Mouse (Mus musculus): ENCODE measurements around the gene Grb2. TPM values are rescaled to one million over a fixed set of nuclear protein-coding genes. Genes with fewer than 3 reads are reported as not detected.

Gene Grb2
- polyA plus RNA-seq, 1 experiment from 2014 or later: 52.5 TPM

DNA sequence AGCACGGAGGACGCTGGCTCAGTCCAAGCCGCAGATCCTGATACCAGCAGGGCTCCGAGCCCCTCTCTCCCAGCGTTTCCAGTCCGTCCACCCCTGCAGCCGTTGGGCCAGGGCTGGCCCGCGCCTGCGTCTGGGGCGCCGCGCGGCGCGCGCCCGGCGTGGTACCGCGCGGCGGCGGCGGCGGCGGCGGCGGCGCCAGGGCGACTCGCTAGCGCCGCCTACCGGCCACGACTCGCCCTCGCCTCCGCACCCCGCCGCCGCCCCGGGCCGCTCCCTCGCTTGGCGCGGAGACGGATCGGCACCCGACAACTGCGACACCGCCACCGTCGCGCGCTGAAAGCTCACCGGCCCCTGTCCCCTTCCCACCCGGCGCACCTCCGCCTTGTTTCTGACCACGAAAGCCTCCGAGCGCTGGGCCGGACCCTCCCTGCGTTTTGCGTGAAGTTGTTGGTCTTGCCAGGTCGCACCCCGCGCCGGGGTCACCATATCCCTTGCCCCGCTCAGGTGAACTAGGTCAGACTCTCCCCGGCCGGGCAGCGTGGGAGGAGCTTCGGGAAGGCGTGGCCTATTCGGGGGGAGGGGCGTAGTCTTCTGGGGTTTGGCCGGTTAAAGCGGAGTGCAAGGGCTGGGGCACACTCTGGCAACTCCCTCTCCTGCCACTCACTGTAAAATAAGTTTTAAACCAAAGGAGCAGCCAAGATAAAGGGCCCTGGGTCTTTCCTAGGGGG, 95.8 kb downstream of the Grb2 start, which contains the start of gene Mif4gd:
Gene Mif4gd, minus strand, starts transcription at position 560 of the 728 bp plus-strand sequence.
- H3K27me3 ChIP-seq (ENCODE audit: control insufficient read depth, insufficient read depth, low read length): no peaks in the 10 kb centered on the region
- ATAC-seq (ENCODE audit: insufficient number of reproducible peaks, low FRiP score, low TSS enrichment, low read depth): peak; percentile 77
- DNase-seq (ENCODE audit: low spot score): peak; percentile 92
- H3K9ac ChIP-seq (ENCODE audit: low read length): peak within 1 kb of the TSS; percentile 64
- peaks cover 19% of the 10 kb centered on the region for H3K36me3 ChIP-seq (ENCODE audit: control insufficient read depth, insufficient read depth, low read length)
- peaks cover 7% of the 10 kb centered on the region; the same call in 1 of the 2 replicates for H3K4me1 ChIP-seq (ENCODE audit: control insufficient read depth, insufficient read depth, low read length)
- WGBS: under 1% methylated on average over 67 of the region's 80 CpGs
- no peaks in the 10 kb centered on the region for H3K9me3 ChIP-seq (ENCODE audit: control insufficient read depth, low read length)
- H3K4me3 ChIP-seq (ENCODE audit: low read depth, low read length): peak within 1 kb of the TSS; percentile 58
- peak within 1 kb of the TSS; percentile 68 for H3K27ac ChIP-seq (replicated peaks; ENCODE audit: low read depth, low read length)
- H3K4me2 ChIP-seq (ENCODE audit: low read depth, severe bottlenecking): peak within 1 kb of the TSS; percentile 83

DNA sequence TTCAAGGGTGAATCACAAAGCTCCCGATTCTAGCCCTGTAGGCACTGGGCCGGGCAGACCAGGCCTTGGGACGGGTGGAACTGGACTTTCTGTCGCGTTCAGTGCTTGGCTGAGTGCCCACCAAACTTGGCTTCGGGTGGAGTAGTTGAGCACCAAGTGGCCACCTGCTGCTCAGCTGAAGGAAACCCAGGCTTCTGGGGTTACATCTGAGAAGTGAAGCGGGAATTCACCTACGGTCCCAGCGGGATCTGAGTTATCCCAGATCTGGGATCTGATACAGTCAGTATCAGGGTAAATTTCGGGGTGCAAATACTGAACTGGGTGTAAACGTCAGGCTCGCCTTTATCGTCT, 96.4 kb downstream of the Grb2 start:
- H3K9me3 ChIP-seq (ENCODE audit: control insufficient read depth, low read length): no peaks in the 10 kb centered on the region
- H3K4me2 ChIP-seq (ENCODE audit: low read depth, severe bottlenecking): peak overlapping the region; percentile 83
- peak overlapping the region; percentile 58 for H3K4me3 ChIP-seq (ENCODE audit: low read depth, low read length)
- H3K4me1 ChIP-seq (ENCODE audit: control insufficient read depth, insufficient read depth, low read length): peaks cover 7% of the 10 kb centered on the region; the same call in 1 of the 2 replicates
- peak overlapping the region; percentile 64 for H3K9ac ChIP-seq (ENCODE audit: low read length)
- ATAC-seq (ENCODE audit: insufficient number of reproducible peaks, low FRiP score, low TSS enrichment, low read depth) (0 out of 2 replicates have a peak, but pooled peaks have one; percentile 19), DNase-seq (ENCODE audit: low spot score) (no peak)
- H3K27me3 ChIP-seq (ENCODE audit: control insufficient read depth, insufficient read depth, low read length): no peaks in the 10 kb centered on the region
- WGBS: 2% methylated on average over 13 of the region's 13 CpGs
- H3K27ac ChIP-seq (replicated peaks; ENCODE audit: low read depth, low read length): peak overlapping the region; percentile 68; the same call in 1 of the 2 replicates
- H3K36me3 ChIP-seq (ENCODE audit: control insufficient read depth, insufficient read depth, low read length): peaks cover 23% of the 10 kb centered on the region

DNA sequence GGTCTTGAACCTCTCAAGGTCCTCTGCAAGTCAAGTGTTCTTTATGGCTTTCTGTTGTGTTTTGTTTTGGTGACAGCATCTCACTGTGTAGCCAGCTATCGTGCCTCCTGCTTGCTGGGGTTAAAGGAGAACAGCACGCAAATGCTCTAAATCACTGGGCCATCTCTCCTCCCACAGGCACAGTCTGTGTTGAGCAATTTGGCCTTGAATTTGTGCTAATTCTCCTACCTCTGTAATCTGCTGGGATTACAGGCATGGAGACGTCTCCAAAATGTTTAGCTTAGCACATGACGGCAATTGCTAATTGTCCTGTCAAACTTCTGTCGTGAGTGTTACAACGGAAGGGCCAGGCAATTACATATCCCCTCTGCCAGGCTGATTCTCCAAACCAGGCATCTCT, 97.2 kb downstream of the Grb2 start:
- no peaks in the 10 kb centered on the region for H3K9me3 ChIP-seq (ENCODE audit: control insufficient read depth, low read length)
- peaks cover 7% of the 10 kb centered on the region; the same call in 1 of the 2 replicates for H3K4me1 ChIP-seq (ENCODE audit: control insufficient read depth, insufficient read depth, low read length)
- H3K27ac ChIP-seq (replicated peaks; ENCODE audit: low read depth, low read length): no peak overlapping the region
- no peak for DNase-seq (ENCODE audit: low spot score)
- WGBS: 61% methylated on average over 6 of the region's 6 CpGs
- no peak for ATAC-seq (ENCODE audit: insufficient number of reproducible peaks, low FRiP score, low TSS enrichment, low read depth)
- no peak overlapping the region; the same call in 1 of the 2 replicates for H3K4me3 ChIP-seq (ENCODE audit: low read depth, low read length)
- no peak overlapping the region for H3K4me2 ChIP-seq (ENCODE audit: low read depth, severe bottlenecking)
- H3K9ac ChIP-seq (ENCODE audit: low read length): no peak overlapping the region
- peaks cover 29% of the 10 kb centered on the region for H3K36me3 ChIP-seq (ENCODE audit: control insufficient read depth, insufficient read depth, low read length)
- no peaks in the 10 kb centered on the region for H3K27me3 ChIP-seq (ENCODE audit: control insufficient read depth, insufficient read depth, low read length)

DNA sequence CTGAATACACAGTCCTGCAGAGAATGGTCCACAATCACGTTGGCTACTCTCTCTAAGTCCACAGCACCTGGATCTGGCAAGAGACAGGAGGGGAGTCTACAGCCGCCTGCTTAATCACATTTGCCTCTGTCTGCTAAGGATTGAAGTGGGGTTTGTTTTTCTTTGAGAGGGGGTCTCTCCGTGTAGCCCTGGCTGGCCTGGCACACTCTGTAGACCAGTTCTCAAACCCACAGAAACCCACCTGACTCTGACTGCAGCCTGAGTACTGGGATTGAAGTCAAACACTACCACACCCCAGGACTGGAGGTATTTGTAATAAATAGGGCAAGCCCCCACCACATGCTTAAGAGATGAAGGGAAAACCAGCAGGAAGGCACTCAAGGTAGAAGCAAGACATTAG, 98.8 kb downstream of the Grb2 start:
- no peaks in the 10 kb centered on the region for H3K27me3 ChIP-seq (ENCODE audit: control insufficient read depth, insufficient read depth, low read length)
- H3K4me3 ChIP-seq (ENCODE audit: low read depth, low read length): no peak overlapping the region
- ATAC-seq (ENCODE audit: insufficient number of reproducible peaks, low FRiP score, low TSS enrichment, low read depth) (no peak), DNase-seq (ENCODE audit: low spot score) (no peak)
- no peak overlapping the region for H3K27ac ChIP-seq (replicated peaks; ENCODE audit: low read depth, low read length)
- H3K9ac ChIP-seq (ENCODE audit: low read length): no peak overlapping the region
- H3K4me2 ChIP-seq (ENCODE audit: low read depth, severe bottlenecking): no peak overlapping the region
- 76% methylated on average over 3 of the region's 3 CpGs for WGBS
- peaks cover 13% of the 10 kb centered on the region for H3K4me1 ChIP-seq (ENCODE audit: control insufficient read depth, insufficient read depth, low read length)
- H3K9me3 ChIP-seq (ENCODE audit: control insufficient read depth, low read length): no peaks in the 10 kb centered on the region
- peaks cover 29% of the 10 kb centered on the region for H3K36me3 ChIP-seq (ENCODE audit: control insufficient read depth, insufficient read depth, low read length)

GRCm38 (mm10) chr11:115608421-115609399, 99.7 kb downstream of the Grb2 start:
- DNase-seq (ENCODE audit: low spot score): no peak
- H3K4me3 ChIP-seq (ENCODE audit: low read depth, low read length): no peak overlapping the region
- 89% methylated on average over 23 of the region's 23 CpGs for WGBS
- H3K9ac ChIP-seq (ENCODE audit: low read length): no peak overlapping the region
- no peaks in the 10 kb centered on the region for H3K9me3 ChIP-seq (ENCODE audit: control insufficient read depth, low read length)
- H3K27me3 ChIP-seq (ENCODE audit: control insufficient read depth, insufficient read depth, low read length): no peaks in the 10 kb centered on the region
- H3K4me1 ChIP-seq (ENCODE audit: control insufficient read depth, insufficient read depth, low read length): peaks cover 14% of the 10 kb centered on the region
- no peak for ATAC-seq (ENCODE audit: insufficient number of reproducible peaks, low FRiP score, low TSS enrichment, low read depth)
- H3K36me3 ChIP-seq (ENCODE audit: control insufficient read depth, insufficient read depth, low read length): peaks cover 29% of the 10 kb centered on the region
- no peak overlapping the region for H3K27ac ChIP-seq (replicated peaks; ENCODE audit: low read depth, low read length)
- no peak overlapping the region for H3K4me2 ChIP-seq (ENCODE audit: low read depth, severe bottlenecking)

DNA sequence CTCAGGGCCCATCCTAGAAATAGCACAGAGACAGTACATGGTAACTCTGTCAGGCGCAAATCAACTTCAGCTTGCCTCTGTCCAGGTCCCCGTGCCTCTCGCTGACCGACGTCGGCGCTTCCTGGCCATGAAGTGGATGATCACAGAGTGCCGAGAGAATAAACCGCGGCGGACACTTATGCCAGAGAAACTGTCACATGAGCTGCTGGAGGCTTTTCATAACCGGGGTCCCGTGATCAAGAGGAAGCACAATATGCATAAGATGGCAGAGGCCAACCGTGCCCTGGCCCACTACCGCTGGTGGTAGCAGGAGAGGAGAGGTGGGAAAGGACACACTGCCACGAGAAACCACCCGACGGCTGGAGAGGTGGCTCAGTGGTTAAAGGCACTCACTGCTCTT, 101.7 kb downstream of the Grb2 start:
- Histone ChIP-seq H3K4me3 (ENCODE audit: low read depth, low read length) (no peak overlapping the region), H3K4me1 (ENCODE audit: control insufficient read depth, insufficient read depth, low read length) (peaks cover 18% of the 10 kb centered on the region; the same call in 1 of the 2 replicates), H3K9me3 (ENCODE audit: control insufficient read depth, low read length) (no peaks in the 10 kb centered on the region), H3K27me3 (ENCODE audit: control insufficient read depth, insufficient read depth, low read length) (no peaks in the 10 kb centered on the region), H3K4me2 (ENCODE audit: low read depth, severe bottlenecking) (no peak overlapping the region), H3K36me3 (ENCODE audit: control insufficient read depth, insufficient read depth, low read length) (peaks cover 29% of the 10 kb centered on the region), H3K9ac (ENCODE audit: low read length) (no peak overlapping the region), H3K27ac (replicated peaks; ENCODE audit: low read depth, low read length) (no peak overlapping the region)
- WGBS: 96% methylated on average over 18 of the region's 18 CpGs
- ATAC-seq (ENCODE audit: insufficient number of reproducible peaks, low FRiP score, low TSS enrichment, low read depth): no peak
- DNase-seq (ENCODE audit: low spot score): no peak

- H3K4me2 ChIP-seq (ENCODE audit: low read depth, severe bottlenecking): peak overlapping the region; percentile 92
- under 1% methylated on average over 26 of the region's 26 CpGs for WGBS
- H3K9ac ChIP-seq (ENCODE audit: low read length): peak overlapping the region; percentile 96
- no peaks in the 10 kb centered on the region for H3K27me3 ChIP-seq (ENCODE audit: control insufficient read depth, insufficient read depth, low read length)
- H3K36me3 ChIP-seq (ENCODE audit: control insufficient read depth, insufficient read depth, low read length): peaks cover 25% of the 10 kb centered on the region
- no peak for DNase-seq (ENCODE audit: low spot score)
- H3K27ac ChIP-seq (replicated peaks; ENCODE audit: low read depth, low read length): peak overlapping the region; percentile 63; the same call in 1 of the 2 replicates
- peak overlapping the region; percentile 100 for H3K4me3 ChIP-seq (ENCODE audit: low read depth, low read length)
- no peaks in the 10 kb centered on the region for H3K9me3 ChIP-seq (ENCODE audit: control insufficient read depth, low read length)
- ATAC-seq (ENCODE audit: insufficient number of reproducible peaks, low FRiP score, low TSS enrichment, low read depth): peak; percentile 10; the same call in 1 of the 2 replicates
- peaks cover 15% of the 10 kb centered on the region; the same call in 1 of the 2 replicates for H3K4me1 ChIP-seq (ENCODE audit: control insufficient read depth, insufficient read depth, low read length)
Measured at GRCm38 (mm10) chr11:115604304-115604696, 104.1 kb downstream of the Grb2 start.

All from limb, embryonic 11.5 days (tissue).